Mouse (Mus musculus): ENCODE measurements around the gene Slc24a3. TPM values are rescaled to one million over a fixed set of nuclear protein-coding genes. Genes with fewer than 3 reads are reported as not detected.

Gene Slc24a3
- polyA plus RNA-seq, 1 experiment from 2014 or later = 2.1 TPM

- no peak for ATAC-seq (ENCODE audit: insufficient number of reproducible peaks, insufficient read depth, low FRiP score, low TSS enrichment)
- no peak overlapping the region for H3K9ac ChIP-seq
- H3K4me1 ChIP-seq = no peaks in the 10 kb centered on the region
- no peak overlapping the region for H3K4me3 ChIP-seq
- 83% methylated on average over 13 of the region's 13 CpGs for WGBS
- H3K36me3 ChIP-seq = no peaks in the 10 kb centered on the region
- H3K27ac ChIP-seq = no peak overlapping the region
- H3K9me3 ChIP-seq = no peaks in the 10 kb centered on the region
- no peaks in the 10 kb centered on the region for H3K27me3 ChIP-seq
- no peak overlapping the region for H3K4me2 ChIP-seq (replicated peaks)
These were observed 215.6 kb downstream of the Slc24a3 start for GRCm38 (mm10) chr2:145382908-145383770.

DNA sequence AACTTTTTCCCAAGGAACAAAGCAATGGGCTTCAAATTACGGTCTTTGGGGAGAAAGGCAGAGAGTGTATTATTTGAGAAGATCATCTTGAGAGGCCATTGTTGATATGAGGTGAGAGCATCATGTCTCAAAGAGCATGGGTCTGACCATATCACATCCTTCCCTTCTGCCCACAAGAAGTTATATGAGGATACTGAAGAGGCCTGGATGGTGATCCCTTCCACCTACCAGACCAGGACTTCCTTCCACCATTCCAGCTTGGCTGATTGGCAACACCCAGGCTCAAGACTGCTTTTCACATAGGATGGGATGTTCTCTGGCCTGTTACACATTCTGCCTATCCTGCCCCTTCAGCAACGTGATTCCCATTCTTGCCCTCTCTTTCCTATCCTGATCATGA is 216.7 kb downstream of the Slc24a3 start:
- no peaks in the 10 kb centered on the region for H3K4me1 ChIP-seq
- WGBS = 87% methylated on average over 2 of the region's 2 CpGs
- no peak overlapping the region for H3K4me2 ChIP-seq (replicated peaks)
- no peaks in the 10 kb centered on the region for H3K36me3 ChIP-seq
- H3K9me3 ChIP-seq = no peaks in the 10 kb centered on the region
- no peaks in the 10 kb centered on the region for H3K27me3 ChIP-seq
- H3K27ac ChIP-seq = no peak overlapping the region
- no peak overlapping the region for H3K9ac ChIP-seq
- ATAC-seq (ENCODE audit: insufficient number of reproducible peaks, insufficient read depth, low FRiP score, low TSS enrichment) = no peak
- no peak overlapping the region for H3K4me3 ChIP-seq

- Histone ChIP-seq H3K9ac (no peak overlapping the region), H3K4me3 (no peak overlapping the region), H3K4me2 (replicated peaks) (no peak overlapping the region), H3K27me3 (no peaks in the 10 kb centered on the region), H3K36me3 (no peaks in the 10 kb centered on the region), H3K27ac (no peak overlapping the region), H3K4me1 (no peaks in the 10 kb centered on the region), H3K9me3 (no peaks in the 10 kb centered on the region)
- 89% methylated on average over 3 of the region's 3 CpGs for WGBS
- ATAC-seq (ENCODE audit: insufficient number of reproducible peaks, insufficient read depth, low FRiP score, low TSS enrichment) = no peak
These were observed 217.7 kb downstream of the Slc24a3 start for GRCm38 (mm10) chr2:145385220-145385619.

DNA sequence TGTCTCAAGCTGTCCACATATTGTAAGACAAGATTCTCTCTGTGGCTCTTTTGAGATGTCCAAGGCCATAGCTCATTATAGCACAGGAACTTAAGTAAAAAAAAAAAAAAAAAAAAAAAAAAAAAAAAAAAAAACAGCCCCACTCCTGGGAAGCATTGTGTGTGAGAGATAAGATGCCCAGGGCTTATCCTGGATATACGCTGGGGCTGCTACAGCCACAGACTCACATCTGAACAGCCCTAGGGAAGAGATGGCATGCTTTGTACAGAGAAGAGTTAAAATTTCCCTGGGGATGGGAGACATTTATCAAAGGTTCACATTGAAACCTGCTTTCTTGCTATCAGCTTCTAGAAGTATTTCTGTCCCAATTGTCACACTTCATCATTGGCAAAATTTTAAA is 218.2 kb downstream of the Slc24a3 start:
- WGBS = 86% methylated on average over 1 of the region's 1 CpGs
- ATAC-seq (ENCODE audit: insufficient number of reproducible peaks, insufficient read depth, low FRiP score, low TSS enrichment) = no peak
- H3K4me1 ChIP-seq = no peaks in the 10 kb centered on the region
- no peaks in the 10 kb centered on the region for H3K27me3 ChIP-seq
- no peak overlapping the region for H3K4me3 ChIP-seq
- H3K4me2 ChIP-seq (replicated peaks) = no peak overlapping the region
- H3K36me3 ChIP-seq = no peaks in the 10 kb centered on the region
- no peak overlapping the region for H3K27ac ChIP-seq
- no peaks in the 10 kb centered on the region for H3K9me3 ChIP-seq
- H3K9ac ChIP-seq = no peak overlapping the region

DNA sequence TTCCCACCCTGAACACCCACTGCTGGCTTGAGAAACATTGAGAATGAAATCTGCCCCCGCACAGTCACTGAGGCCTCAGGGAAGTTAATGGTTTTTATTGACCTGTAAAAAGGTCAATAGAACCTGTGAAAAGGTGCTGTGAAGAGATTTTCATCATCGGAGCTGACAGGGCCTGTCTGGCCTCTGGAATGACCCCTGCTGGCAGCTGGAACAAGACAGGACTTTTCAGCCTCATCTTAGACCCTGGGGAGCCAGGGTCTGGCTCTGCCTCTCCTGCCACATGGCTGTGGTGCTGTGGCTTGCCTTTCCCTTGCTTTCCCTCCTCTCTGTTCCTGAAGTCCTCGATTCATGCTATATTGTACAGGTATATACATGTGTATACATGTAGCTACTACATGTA is 228.2 kb downstream of the Slc24a3 start:
- no peaks in the 10 kb centered on the region for H3K36me3 ChIP-seq
- no peaks in the 10 kb centered on the region for H3K9me3 ChIP-seq
- no peak overlapping the region for H3K9ac ChIP-seq
- 44% methylated on average over 3 of the region's 3 CpGs for WGBS
- no peak overlapping the region for H3K4me3 ChIP-seq
- no peak overlapping the region for H3K4me2 ChIP-seq (replicated peaks)
- no peak overlapping the region for H3K27ac ChIP-seq
- ATAC-seq (ENCODE audit: insufficient number of reproducible peaks, insufficient read depth, low FRiP score, low TSS enrichment) = no peak; the same call in 1 of the 2 replicates
- H3K4me1 ChIP-seq = peaks cover 11% of the 10 kb centered on the region; the same call in 1 of the 2 replicates
- no peaks in the 10 kb centered on the region for H3K27me3 ChIP-seq

DNA sequence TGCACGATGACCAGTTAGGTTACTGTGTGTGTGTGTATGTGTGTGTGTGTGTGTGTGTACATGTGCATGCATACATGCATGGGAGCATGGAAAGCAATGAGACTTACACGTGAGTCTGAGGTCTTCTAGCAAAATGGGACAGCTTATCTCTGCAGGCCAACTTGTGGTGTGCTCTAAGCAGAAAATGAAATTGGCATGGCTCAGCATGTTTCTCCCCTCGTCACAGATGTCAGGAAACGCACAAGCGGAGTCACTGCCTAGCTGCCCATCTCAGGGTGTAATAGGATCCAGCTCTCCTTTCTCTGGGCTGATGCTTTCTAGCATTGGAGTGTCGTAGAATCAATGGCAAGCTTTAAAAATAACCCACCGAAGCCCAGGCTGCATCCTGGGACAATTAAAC is 229.0 kb downstream of the Slc24a3 start:
- H3K9ac ChIP-seq = no peak overlapping the region
- peaks cover 11% of the 10 kb centered on the region; the same call in 1 of the 2 replicates for H3K4me1 ChIP-seq
- no peak overlapping the region for H3K4me2 ChIP-seq (replicated peaks)
- ATAC-seq (ENCODE audit: insufficient number of reproducible peaks, insufficient read depth, low FRiP score, low TSS enrichment) = no peak
- H3K9me3 ChIP-seq = no peaks in the 10 kb centered on the region
- WGBS = 21% methylated on average over 7 of the region's 7 CpGs
- no peak overlapping the region for H3K4me3 ChIP-seq
- no peaks in the 10 kb centered on the region for H3K27me3 ChIP-seq
- H3K27ac ChIP-seq = no peak overlapping the region
- H3K36me3 ChIP-seq = no peaks in the 10 kb centered on the region

DNA sequence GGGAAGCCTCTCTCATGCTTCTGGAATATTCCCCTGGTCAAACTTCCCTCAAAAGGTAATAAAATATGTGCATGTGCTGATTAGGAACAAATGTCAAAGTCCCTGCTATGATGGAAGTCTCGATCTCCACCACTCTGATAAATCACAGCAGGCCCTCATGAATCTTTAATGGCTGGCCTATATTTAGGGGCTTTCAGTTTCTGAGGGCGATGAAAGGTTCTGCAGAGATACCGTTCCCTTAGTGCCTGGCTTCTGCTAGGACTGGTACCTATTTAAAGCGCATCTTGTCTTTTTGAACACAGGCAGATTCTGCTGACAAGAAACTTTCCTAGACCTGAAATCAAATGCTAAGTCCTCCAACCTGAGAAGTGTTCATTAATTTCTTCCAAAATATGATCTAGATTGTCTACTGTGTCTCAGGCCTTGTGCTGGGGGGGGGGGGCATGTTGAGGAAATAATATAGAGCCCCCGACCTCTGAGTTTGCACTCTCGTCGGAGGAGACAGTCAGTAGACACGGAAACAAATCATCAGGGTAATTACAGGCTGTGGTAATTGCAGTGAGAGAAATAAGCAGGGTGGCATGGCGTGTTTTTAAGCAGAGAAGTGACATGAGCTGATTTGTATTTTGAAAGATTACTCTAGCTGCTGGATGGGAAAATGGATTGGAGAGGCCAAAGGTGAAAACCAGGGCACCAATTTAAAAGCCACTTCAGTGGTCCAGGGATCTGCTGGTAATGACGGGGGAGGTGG is 230.1 kb downstream of the Slc24a3 start:
- no peaks in the 10 kb centered on the region for H3K9me3 ChIP-seq
- no peaks in the 10 kb centered on the region for H3K27me3 ChIP-seq
- 38% methylated on average over 10 of the region's 10 CpGs for WGBS
- no peak for ATAC-seq (ENCODE audit: insufficient number of reproducible peaks, insufficient read depth, low FRiP score, low TSS enrichment)
- H3K27ac ChIP-seq = no peak overlapping the region
- H3K36me3 ChIP-seq = no peaks in the 10 kb centered on the region
- no peak overlapping the region for H3K4me3 ChIP-seq
- H3K4me1 ChIP-seq = peaks cover 11% of the 10 kb centered on the region; the same call in 1 of the 2 replicates
- no peak overlapping the region for H3K9ac ChIP-seq
- H3K4me2 ChIP-seq (replicated peaks) = no peak overlapping the region

GRCm38 (mm10) chr2:145401240-145401805 is 233.8 kb downstream of the Slc24a3 start:
- Histone ChIP-seq H3K4me2 (replicated peaks) (no peak overlapping the region), H3K4me1 (peaks cover 19% of the 10 kb centered on the region), H3K27ac (no peak overlapping the region), H3K36me3 (no peaks in the 10 kb centered on the region), H3K9me3 (no peaks in the 10 kb centered on the region), H3K9ac (no peak overlapping the region), H3K27me3 (no peaks in the 10 kb centered on the region), H3K4me3 (no peak overlapping the region)
- WGBS = 55% methylated on average over 6 of the region's 6 CpGs
- no peak for ATAC-seq (ENCODE audit: insufficient number of reproducible peaks, insufficient read depth, low FRiP score, low TSS enrichment)

- Histone ChIP-seq H3K36me3 (no peaks in the 10 kb centered on the region), H3K4me2 (replicated peaks) (no peak overlapping the region), H3K27ac (no peak overlapping the region), H3K4me1 (peaks cover 13% of the 10 kb centered on the region), H3K9me3 (no peaks in the 10 kb centered on the region), H3K9ac (no peak overlapping the region), H3K4me3 (no peak overlapping the region), H3K27me3 (no peaks in the 10 kb centered on the region)
- ATAC-seq (ENCODE audit: insufficient number of reproducible peaks, insufficient read depth, low FRiP score, low TSS enrichment) = no peak
- 60% methylated on average over 2 of the region's 2 CpGs for WGBS
These were observed 234.4 kb downstream of the Slc24a3 start for GRCm38 (mm10) chr2:145401996-145402395.

GRCm38 (mm10) chr2:145404818-145405531 is 237.4 kb downstream of the Slc24a3 start:
- 47% methylated on average over 11 of the region's 11 CpGs for WGBS
- no peaks in the 10 kb centered on the region for H3K36me3 ChIP-seq
- H3K9ac ChIP-seq = no peak overlapping the region
- ATAC-seq (ENCODE audit: insufficient number of reproducible peaks, insufficient read depth, low FRiP score, low TSS enrichment) = no peak
- H3K4me3 ChIP-seq = no peak overlapping the region
- H3K4me1 ChIP-seq = peaks cover 8% of the 10 kb centered on the region; the same call in 1 of the 2 replicates
- H3K27me3 ChIP-seq = no peaks in the 10 kb centered on the region
- H3K4me2 ChIP-seq (replicated peaks) = no peak overlapping the region
- no peak overlapping the region for H3K27ac ChIP-seq
- H3K9me3 ChIP-seq = no peaks in the 10 kb centered on the region

GRCm38 (mm10) chr2:145405746-145406145 is 238.2 kb downstream of the Slc24a3 start:
- Histone ChIP-seq H3K27ac (no peak overlapping the region), H3K9me3 (no peaks in the 10 kb centered on the region), H3K36me3 (no peaks in the 10 kb centered on the region), H3K4me3 (no peak overlapping the region), H3K27me3 (no peaks in the 10 kb centered on the region), H3K4me1 (peaks cover 8% of the 10 kb centered on the region; the same call in 1 of the 2 replicates), H3K9ac (no peak overlapping the region), H3K4me2 (replicated peaks) (no peak overlapping the region)
- no peak for ATAC-seq (ENCODE audit: insufficient number of reproducible peaks, insufficient read depth, low FRiP score, low TSS enrichment)
- WGBS = 27% methylated on average over 4 of the region's 4 CpGs
